Mouse (Mus musculus): ENCODE measurements around the gene Cntnap2.

DNA sequence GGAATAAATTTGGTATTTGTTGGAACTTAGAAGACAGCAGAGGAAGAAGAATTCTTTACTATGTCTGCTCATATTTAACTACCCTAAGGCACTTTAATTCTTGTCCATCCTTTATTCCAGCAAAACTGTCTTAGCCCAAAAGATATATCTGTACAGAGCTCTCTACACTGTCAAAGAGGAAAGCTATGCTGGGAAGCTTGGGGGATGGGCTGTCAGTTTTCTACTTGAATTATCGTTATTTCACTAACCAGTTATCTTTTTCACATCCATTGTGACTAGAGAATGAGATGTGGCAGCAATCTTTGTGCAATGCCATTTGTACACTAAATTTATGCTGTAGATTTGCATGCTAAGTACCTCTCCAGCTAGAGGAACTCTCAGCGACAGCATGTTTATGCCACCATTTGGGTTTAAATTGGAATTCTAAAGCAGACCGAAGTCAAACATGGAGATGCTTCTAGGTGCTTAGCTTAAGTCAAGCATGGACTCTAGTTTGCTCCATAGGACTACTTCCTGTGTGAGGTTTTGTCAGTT is 268.9 kb downstream of the Cntnap2 start:
- TF ChIP-seq CTCF (conservative IDR thresholded peaks at IDR 0.05 in 1 of 2, IDR thresholded peaks at IDR 0.05 in 1 of 2; ENCODE audit: low read depth in 2 of 2, low read length in 2 of 2) = no peak
- TF ChIP-seq SMC3 (IDR thresholded peaks at IDR 0.05; ENCODE audit: low read depth, low read length) = no peak
- TF ChIP-seq USF2 (conservative IDR thresholded peaks at IDR 0.05; ENCODE audit: low read depth, low read length) = no peak
- no peak for TF ChIP-seq JUND (conservative IDR thresholded peaks at IDR 0.05; ENCODE audit: low read depth, low read length)
- no peak for TF ChIP-seq RCOR1 (conservative IDR thresholded peaks at IDR 0.05; ENCODE audit: low read depth, low read length)
- no peak for TF ChIP-seq POLR2A (IDR thresholded peaks at IDR 0.05; ENCODE audit: low read depth, low read length)
- no peak for TF ChIP-seq MYC (IDR thresholded peaks at IDR 0.05; ENCODE audit: low read depth, low read length)
- no peak for TF ChIP-seq USF1 (IDR thresholded peaks at IDR 0.05; ENCODE audit: low read depth, low read length)
